Mouse (Mus musculus) 416B (cell line): ENCODE results near the gene Tcp10c.
"Not testable (repeated sequence)": the region's sequence is repeated elsewhere in the genome, so short reads cannot be mapped to it uniquely, and the experiment has no call there.

Experiments used
- DNase-seq: peaks from one replicate; pipeline ENCODE4 v3.0.0; 2011; ENCODE audit warnings: low read depth

Tcp10c gene

GRCm38 (mm10) chr17:13391020-13391419 lies 36.6 kb downstream of the Tcp10c start:
- DNase-seq: not testable (repeated sequence)

GRCm38 (mm10) chr17:13399961-13400360 lies 45.6 kb downstream of the Tcp10c start:
- DNase-seq: not testable (repeated sequence)

DNA sequence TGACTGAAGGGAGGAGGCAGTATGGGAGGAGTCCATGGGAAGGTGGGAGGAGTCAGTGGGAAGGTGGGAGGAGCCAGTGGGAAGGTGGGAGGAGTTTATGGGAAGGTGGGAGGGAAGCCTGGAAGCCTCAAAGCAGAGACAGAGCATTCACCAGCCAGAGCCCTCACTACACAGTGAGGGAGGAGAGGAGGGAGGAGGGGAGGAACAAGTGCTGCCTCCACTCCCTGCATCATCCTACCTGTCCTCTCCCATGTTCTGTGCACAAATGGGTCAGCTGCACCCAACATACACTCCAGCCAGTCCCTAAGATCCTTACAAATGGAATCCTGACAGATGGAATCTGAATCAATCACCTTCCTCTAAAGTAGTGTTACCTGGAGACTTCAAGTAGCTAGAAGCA lies 47.7 kb downstream of the Tcp10c start:
- DNase-seq: not testable (repeated sequence)

GRCm38 (mm10) chr17:13403527-13404131 lies 49.3 kb downstream of the Tcp10c start:
- DNase-seq: not testable (repeated sequence)

DNA sequence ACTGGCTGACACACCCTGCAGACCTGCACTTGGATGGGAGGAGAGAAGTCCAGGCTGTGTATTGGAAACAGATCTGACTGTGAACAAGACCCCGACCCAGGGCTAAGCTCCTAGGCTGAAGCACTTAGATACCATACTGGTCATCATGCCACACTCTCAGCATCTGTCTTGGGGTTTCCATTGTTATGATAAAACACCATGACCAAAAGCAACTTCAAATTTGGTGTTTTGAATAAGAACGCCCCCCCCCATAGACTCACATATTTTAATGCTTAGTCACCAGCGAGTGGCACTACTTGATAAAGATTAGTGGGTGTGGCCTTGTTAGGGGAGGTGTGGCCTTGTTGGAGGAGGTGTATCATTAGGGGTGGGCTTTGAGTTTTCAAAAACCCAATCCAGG lies 51.7 kb downstream of the Tcp10c start:
- DNase-seq: not testable (repeated sequence)

DNA sequence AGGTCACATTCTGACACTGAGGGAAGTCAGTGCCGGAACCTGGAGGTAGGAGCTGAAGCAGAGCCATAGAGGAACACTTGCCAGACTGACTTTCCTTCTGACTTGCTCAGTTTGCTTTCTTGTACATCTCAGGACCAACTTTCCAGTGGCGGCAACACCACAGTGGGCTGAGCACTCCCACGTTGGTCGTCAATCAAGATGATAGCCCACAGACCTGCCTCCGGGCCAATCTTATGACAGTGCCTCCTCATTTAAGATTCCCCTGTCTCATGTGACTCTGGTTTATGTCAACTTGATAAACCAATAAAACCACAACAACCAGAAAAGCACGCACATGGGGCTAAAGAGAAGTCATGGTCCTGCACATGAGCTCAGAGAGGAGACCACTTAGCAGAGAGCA lies 52.3 kb downstream of the Tcp10c start:
- not testable (repeated sequence) for DNase-seq

- not testable (repeated sequence) for DNase-seq
Observed at GRCm38 (mm10) chr17:13407621-13408256, 53.4 kb downstream of the Tcp10c start.

DNA sequence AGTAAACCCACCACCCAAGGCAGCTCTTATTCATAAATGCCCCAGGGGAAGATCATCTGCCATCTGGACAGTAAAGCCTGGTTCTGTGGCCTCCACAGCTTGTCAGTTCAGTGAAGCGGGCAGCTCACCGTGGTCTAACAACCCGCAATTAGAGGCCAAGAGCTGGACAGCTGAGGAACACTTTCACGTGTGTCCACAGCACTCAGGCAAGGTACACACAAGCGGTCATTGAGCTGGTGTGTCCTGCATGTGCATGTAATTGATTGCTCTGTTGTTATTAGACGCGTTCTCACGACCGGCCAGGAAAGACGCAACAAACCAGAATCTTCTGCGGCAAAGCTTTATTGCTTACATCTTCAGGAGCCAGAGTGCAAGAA lies 53.9 kb downstream of the Tcp10c start:
- DNase-seq: not testable (repeated sequence)

DNA sequence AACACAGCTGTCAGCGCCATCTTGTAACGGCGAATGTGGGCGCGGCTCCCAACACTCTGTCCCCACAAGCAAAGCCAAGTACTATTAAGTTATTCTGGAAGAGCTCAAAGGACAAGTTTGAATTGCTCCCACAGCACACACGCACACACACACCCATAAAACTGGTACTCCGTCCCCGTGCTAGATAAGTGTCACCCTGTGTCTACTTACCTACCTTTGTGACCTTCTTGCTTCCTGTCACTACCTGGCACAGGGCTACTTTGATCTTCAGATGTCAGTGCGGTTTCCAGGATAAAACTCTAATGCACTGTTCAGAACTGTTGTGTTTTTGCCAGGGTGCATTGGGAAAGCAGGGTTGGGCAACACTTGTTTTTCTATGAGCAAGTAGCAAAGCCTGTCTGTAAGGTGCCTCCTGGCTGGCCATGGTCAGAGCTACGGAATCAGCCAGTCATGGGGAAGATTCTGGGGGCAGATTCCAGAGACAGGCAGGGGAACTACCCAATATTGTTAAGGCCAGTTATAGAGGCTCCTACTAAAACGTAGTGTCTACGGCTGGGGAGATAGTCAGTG lies 66.7 kb downstream of the Tcp10c start:
- DNase-seq: not testable (repeated sequence)

DNA sequence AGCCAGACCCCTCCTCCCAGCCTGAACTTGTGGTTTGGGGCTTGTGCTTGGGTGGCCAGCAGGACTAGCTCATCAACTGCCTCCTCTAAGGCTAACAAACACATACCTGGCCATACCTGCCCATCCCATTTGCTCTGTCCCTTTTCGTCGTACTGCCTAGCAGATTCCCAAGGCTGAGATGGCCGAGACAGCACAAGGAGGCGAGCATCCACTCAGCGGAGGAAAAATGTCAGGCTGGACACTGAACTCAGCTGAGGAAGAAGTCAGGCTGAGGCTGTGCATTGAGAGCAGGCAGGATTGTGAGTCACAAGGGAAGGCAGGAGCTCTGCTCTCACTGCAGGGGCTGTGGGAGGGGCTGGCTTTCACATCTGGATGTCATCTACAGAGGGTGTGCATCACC lies 68.3 kb downstream of the Tcp10c start:
- not testable (repeated sequence) for DNase-seq

DNA sequence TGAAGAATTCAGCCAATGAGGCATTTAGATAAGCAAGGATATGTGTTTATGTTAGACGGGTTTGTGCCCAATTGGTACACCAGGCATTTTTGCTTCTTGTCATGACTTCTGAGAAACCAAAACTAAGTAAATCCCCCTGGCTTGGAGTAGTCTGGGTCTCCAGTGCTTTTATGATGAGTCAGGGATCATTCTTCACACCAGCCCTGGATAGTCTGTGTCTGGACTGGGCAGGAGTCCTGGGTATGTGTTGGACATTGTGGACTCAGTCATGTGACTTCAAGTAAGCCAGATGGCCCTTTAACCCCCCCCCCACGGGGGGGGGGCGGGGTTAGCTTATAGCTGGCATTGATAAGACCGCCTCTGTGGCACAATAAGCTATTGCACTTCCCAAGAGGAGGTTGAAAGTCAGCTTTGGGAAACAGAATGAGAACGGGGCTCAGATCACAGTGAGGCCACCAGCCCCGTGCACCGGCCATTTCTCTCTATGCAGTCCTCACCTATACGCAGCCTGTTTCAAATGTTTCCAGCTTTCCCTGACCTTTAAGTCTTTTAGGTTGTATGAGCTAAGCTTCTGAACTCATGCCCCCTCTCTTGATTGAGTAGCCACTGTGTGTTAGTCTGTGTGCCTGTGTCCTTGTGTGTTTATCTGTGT lies 69.1 kb downstream of the Tcp10c start:
- not testable (repeated sequence) for DNase-seq

DNA sequence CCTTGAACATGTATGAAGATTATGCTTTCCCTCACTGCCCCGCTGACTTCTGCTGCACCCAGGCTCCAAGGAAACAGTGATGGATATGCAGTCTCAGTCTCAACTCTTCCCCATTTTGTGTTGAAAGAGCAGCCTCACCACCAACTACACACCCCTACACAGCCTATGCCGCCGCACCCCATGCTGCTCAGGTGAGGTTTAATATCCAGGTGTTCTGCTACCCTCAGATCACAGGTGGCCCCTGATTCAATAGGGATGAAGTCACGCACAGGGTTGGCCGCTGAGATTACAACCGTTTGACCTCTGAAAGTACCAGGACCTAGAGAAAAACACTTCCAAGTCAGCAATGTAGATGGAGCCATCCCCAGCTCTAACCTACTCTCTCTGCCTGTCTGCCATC lies 69.9 kb downstream of the Tcp10c start:
- DNase-seq: not testable (repeated sequence)

DNA sequence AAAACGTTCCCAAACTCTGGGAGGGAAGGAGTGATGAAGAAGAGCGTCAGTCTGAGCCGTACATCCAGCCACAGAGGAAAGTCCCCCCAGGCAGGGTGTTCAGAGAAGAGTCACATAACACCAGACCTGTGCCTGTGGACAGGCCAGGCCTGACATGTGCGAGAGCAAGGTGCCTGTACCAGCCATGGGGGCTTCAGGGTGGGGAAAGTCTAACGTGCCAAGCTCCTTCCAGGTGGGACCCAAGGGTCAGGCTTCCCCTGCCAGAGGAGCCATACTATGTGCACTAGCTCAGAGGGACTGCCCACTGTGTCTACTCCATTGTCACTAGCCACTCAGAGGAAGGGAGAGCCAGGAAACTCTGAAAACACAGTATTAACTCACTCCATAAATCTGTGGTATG lies 71.3 kb downstream of the Tcp10c start:
- DNase-seq: not testable (repeated sequence)

GRCm38 (mm10) chr17:13426508-13426907 lies 72.1 kb downstream of the Tcp10c start:
- DNase-seq: not testable (repeated sequence)
